In the genomic region with DNA sequence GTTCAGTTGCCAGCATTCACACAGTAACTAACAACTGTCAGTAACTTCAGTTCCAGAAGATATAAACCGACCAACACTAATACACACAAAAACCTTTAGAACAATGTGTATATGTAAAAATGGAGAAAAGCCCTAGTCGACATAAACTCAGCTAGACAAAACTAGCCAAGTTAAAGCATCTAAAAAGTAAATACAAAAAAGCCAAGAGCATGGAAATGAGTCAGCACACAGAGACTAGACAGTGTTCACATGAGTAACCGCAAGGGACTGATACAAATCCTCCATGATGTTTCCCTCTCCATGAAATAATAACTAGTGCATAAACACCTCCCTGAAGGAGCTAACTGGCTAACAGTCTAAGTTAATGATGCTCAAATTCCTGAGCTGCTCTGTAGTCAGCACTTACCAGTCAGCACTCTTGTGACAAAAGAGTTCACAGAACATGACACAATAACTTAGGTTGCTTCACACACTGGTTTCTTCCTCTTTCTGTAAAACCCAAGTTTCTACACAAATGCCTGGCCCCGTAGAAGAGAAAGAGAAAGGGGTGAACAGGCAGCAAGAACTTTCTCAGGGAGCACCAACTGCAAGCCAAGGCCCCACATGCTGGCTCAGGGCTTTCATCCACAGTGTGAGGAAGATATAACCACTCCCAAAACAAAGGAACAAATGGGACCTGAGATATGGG, we compare ENCODE assay signal across 16 mouse cellular contexts. TPM values are rescaled to one million over a fixed set of nuclear protein-coding genes. Genes with fewer than 3 reads are reported as not detected.
A peak's percentile ranks its signal among the peaks of the same experiment; 100 is the strongest.
DNase-seq lines count a peak whose midpoint lies in the region; ATAC-seq and TF ChIP-seq lines count a peak whose summit lies in the region.
"Had no signal": no experiment of that assay in that cellular context is flagged by ENCODE, and none has a peak within 500 bp of the region (broad histone marks: within the 10 kb centered on the region; RNA-seq: fewer than 3 reads in every experiment).

No protein-coding gene starts in this region.

- no peak overlapping the region for H3K4me3 ChIP-seq in small intestine, adult 2 months (ENCODE audit: low read depth, low read length)
- no peak overlapping the region for H3K4me3 ChIP-seq in layer of hippocampus, adult 2 months
- H3K4me3 ChIP-seq in forebrain, embryonic 12.5 days (replicated peaks) = no peak overlapping the region
- H3K4me3 ChIP-seq: embryonic facial prominence, embryonic 15.5 days; heart, embryonic 12.5 days; hindbrain, embryonic 12.5 days; limb, embryonic 15.5 days had no signal

- 86% methylated on average over 4 of the region's 4 CpGs for WGBS in small intestine, adult 2 months
- 95% methylated on average over 4 of the region's 4 CpGs for WGBS in forebrain, embryonic 12.5 days

- no peaks in the 10 kb centered on the region for H3K9me3 ChIP-seq in forebrain, embryonic 12.5 days
- H3K9me3 ChIP-seq: embryonic facial prominence, embryonic 15.5 days; heart, embryonic 12.5 days; hindbrain, embryonic 12.5 days; limb, embryonic 15.5 days had no signal

- ATAC-seq in forebrain, embryonic 12.5 days (ENCODE audit: low FRiP score) = no peak

- peaks cover 46% of the 10 kb centered on the region for H3K36me3 ChIP-seq in small intestine, adult 2 months (ENCODE audit: control insufficient read depth, insufficient read depth, low read length)
- peaks cover 57% of the 10 kb centered on the region for H3K36me3 ChIP-seq in forebrain, embryonic 12.5 days (replicated peaks)

- TF ChIP-seq POLR2A in small intestine, adult 2 months (IDR thresholded peaks at IDR 0.05; ENCODE audit: low read depth, low read length) = no peak

- DNase-seq in layer of hippocampus, adult 9-11 months = peak; percentile 23
- no peak for DNase-seq in layer of hippocampus, postnatal 10 days (ENCODE audit: low spot score in 2 of 2)
- DNase-seq in c-Kit-positive CD71-positive TER-119-positive erythroid progenitor cells, embryonic 14.5 days (ENCODE audit: low spot score) = peak; percentile 11
- DNase-seq in lung, postnatal 10 days = peak; percentile 6
- DNase-seq in layer of hippocampus, postnatal 14 days (ENCODE audit: low spot score in 2 of 2) = no peak
- DNase-seq in layer of hippocampus, adult 2 months (ENCODE audit: low spot score in 2 of 2) = no peak
- DNase-seq: adrenal gland, postnatal 14 days; cerebellum, adult 9-10 months; kidney, adult 8-10 months had no signal

- no peak for TF ChIP-seq CTCF in small intestine, adult 2 months (IDR thresholded peaks at IDR 0.05; ENCODE audit: extremely low read depth, insufficient read length, insufficient replicate concordance, low read depth, low read length)
- TF ChIP-seq CTCF in layer of hippocampus, adult 2 months (conservative IDR thresholded peaks at IDR 0.05) = no peak

- no peaks in the 10 kb centered on the region for H3K4me1 ChIP-seq in small intestine, adult 2 months (ENCODE audit: control insufficient read depth, insufficient read depth, insufficient read length, low read length)
- H3K4me1 ChIP-seq in forebrain, embryonic 12.5 days = no peaks in the 10 kb centered on the region
- H3K4me1 ChIP-seq: embryonic facial prominence, embryonic 15.5 days; hindbrain, embryonic 12.5 days; limb, embryonic 15.5 days had no signal

- no peak overlapping the region for H3K9ac ChIP-seq in forebrain, embryonic 12.5 days
- H3K9ac ChIP-seq: embryonic facial prominence, embryonic 15.5 days; heart, embryonic 12.5 days; hindbrain, embryonic 12.5 days; limb, embryonic 15.5 days had no signal

- H3K27ac ChIP-seq in small intestine, adult 2 months (ENCODE audit: insufficient read depth, low read depth, low read length) = 0 out of 2 replicates have a peak overlapping the region, but pooled peaks have one; percentile 37
- H3K27ac ChIP-seq in layer of hippocampus, adult 2 months = no peak overlapping the region
- H3K27ac ChIP-seq in forebrain, embryonic 12.5 days = no peak overlapping the region
- H3K27ac ChIP-seq: embryonic facial prominence, embryonic 15.5 days; hindbrain, embryonic 12.5 days; limb, embryonic 15.5 days had no signal

- H3K4me2 ChIP-seq in forebrain, embryonic 12.5 days = no peak overlapping the region
- H3K4me2 ChIP-seq: embryonic facial prominence, embryonic 15.5 days; heart, embryonic 12.5 days; hindbrain, embryonic 12.5 days; limb, embryonic 15.5 days had no signal

- no peaks in the 10 kb centered on the region for H3K27me3 ChIP-seq in small intestine, adult 2 months (ENCODE audit: control insufficient read depth, insufficient read depth, low read length)
- no peaks in the 10 kb centered on the region for H3K27me3 ChIP-seq in forebrain, embryonic 12.5 days
- H3K27me3 ChIP-seq: embryonic facial prominence, embryonic 15.5 days; heart, embryonic 12.5 days; hindbrain, embryonic 12.5 days; limb, embryonic 15.5 days had no signal

RNA-seq across cellular contexts. Expression of a gene that starts 52.6 kb away (rescaled TPM):
- 10 to 100 TPM; 15.5 to 18.8 TPM for total RNA-seq in layer of hippocampus, postnatal 10 days (2021)
- polyA plus RNA-seq in small intestine, adult 2 months (2012; rRNA removed) = 0.20 and 0.24 TPM in 2 replicates
- total RNA-seq in layer of hippocampus, postnatal 14 days (2021) = 10 to 100 TPM in 1 of 2 experiments, 1 to 10 TPM in 1; 9.3 to 14.0 TPM
- 10 to 100 TPM; 14.0 to 16.0 TPM for total RNA-seq in layer of hippocampus, adult 2 months (2021)
- 1.9 and 2.3 TPM in 2 replicates for polyA plus RNA-seq in forebrain, embryonic 12.5 days (2016; fragmentation: Nextera tagmentation; extraction: Ambion mirVana)
- polyA plus RNA-seq: C2C12 had no signal

Comparison
In these comparisons a context has a peak if more than half of its experiments do, and no peak if none do; other contexts are left out.
1. DNase-seq: peak in layer of hippocampus, adult 9-11 months (single experiment), c-Kit-positive CD71-positive TER-119-positive erythroid progenitor cells, embryonic 14.5 days (single experiment) and lung, postnatal 10 days (single experiment); none in layer of hippocampus, postnatal 10 days (0 of 2), layer of hippocampus, postnatal 14 days (0 of 2) and layer of hippocampus, adult 2 months (0 of 2).